Mouse (Mus musculus): ENCODE measurements around the gene Pdha2. TPM values are rescaled to one million over a fixed set of nuclear protein-coding genes. Genes with fewer than 3 reads are reported as not detected.

Gene Pdha2
- polyA plus RNA-seq (2016; fragmentation: Nextera tagmentation; extraction: Ambion mirVana), result not detected in 2 replicates

DNA sequence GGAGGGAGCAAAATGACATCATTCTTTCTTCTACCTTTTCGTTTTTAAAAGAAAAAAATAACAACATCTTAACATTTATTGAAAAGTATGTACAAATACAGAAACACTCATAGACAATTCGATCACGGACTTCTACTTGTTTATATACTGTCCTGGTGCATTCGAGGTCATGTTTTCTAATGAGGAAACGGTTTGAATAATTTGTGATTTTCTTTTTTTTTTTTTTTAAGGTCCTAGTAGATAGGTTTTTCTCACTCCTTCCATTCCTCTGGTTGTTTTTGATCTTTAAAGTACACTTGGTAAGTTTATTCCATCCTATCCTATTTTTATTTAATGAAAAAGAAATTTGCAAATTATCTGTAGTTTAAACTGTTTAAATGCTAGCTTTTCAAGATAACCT lies at the start of gene Pdha2:
Gene Pdha2 (minus strand): TSS at position 101 of the 400 bp plus-strand sequence.
- no peaks in the 10 kb centered on the region for H3K9me3 ChIP-seq (replicated peaks)
- WGBS, result 94% methylated on average over 5 of the region's 5 CpGs
- no peak within 1 kb of the TSS for H3K27ac ChIP-seq
- H3K36me3 ChIP-seq, result no peaks in the 10 kb centered on the region
- no peaks in the 10 kb centered on the region for H3K4me1 ChIP-seq
- H3K27me3 ChIP-seq (ENCODE audit: low read depth, poor library complexity, severe bottlenecking), result no peaks in the 10 kb centered on the region
- no peak for DNase-seq (ENCODE audit: low spot score)
- no peak within 1 kb of the TSS for H3K4me3 ChIP-seq

DNA sequence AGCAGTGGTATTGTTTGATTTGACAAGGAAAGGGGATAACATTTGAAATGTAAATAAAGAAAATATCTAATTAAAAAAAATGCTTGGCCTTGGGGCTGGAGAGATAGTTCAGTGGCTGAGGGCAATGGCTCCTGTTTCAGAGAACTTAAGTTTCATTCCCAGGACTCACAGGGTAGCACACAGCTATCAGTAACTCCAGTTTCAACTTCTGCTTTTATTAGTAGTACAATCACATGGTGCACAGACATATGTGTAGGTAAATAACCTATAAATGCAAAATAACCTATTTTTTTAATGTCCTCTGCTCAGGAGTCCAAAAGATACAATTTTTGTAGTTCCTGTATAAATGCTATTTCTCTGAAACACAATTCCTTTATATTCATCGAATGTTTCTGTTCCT lies 48.4 kb upstream of the Pdha2 start:
- 90% methylated on average over 1 of the region's 1 CpGs for WGBS

DNA sequence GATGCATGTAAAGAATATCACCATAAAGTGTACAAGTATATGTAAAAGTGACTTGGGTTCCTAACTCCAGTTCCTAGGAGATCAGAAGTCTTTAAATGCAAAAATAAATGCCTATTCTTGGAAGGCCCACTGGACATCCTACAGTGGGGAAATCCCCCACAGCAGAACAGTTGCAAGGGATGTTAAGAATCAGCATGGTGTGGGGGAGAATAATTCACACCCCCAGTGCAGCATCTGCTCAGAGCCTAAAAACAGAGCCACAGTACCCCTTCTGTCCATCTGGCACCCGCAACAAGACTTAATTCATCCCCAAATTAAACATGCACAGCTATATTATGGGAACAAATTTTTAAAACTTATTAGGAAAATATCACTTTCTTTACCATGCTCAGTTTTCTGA lies 39.3 kb upstream of the Pdha2 start:
- WGBS, result 97% methylated on average over 1 of the region's 1 CpGs
- no peaks in the 10 kb centered on the region for H3K27me3 ChIP-seq (ENCODE audit: low read depth, poor library complexity, severe bottlenecking)

More for the DNA sequence above, 48.4 kb upstream of the Pdha2 start:
- H3K9me3 ChIP-seq (replicated peaks), result no peaks in the 10 kb centered on the region
- DNase-seq (ENCODE audit: low spot score), result no peak
- no peaks in the 10 kb centered on the region for H3K27me3 ChIP-seq (ENCODE audit: low read depth, poor library complexity, severe bottlenecking)
- no peak overlapping the region for H3K4me3 ChIP-seq
- H3K36me3 ChIP-seq, result no peaks in the 10 kb centered on the region
- H3K4me1 ChIP-seq, result no peaks in the 10 kb centered on the region
- H3K27ac ChIP-seq, result no peak overlapping the region

DNA sequence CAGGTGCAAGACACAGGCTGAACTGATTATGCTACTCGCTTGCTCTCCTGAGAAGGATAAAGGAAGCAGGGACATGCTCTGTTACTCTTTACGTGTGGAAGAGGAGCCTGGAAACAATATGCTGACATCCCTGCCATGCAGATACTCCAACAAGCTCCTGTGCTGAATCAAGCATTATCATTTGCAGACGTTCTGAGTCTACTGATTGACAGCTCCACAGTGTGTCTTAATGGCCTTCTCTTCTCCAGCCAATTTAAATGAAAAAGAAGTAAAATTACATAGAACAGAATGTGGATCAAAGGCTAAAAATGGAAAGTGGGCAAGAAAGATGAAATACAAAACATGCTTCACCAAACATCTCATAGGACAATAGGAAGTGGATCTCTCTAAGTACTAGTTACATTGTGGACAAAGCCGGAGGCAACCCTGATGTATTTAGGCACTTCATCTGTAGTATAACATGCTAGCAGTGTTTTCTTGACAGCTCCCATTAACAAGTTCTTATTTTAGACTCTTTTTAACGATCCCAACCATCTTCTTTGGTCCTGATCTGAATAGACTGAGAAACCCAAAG lies 32.7 kb upstream of the Pdha2 start:
- Histone ChIP-seq H3K4me3 (no peak overlapping the region), H3K27me3 (ENCODE audit: low read depth, poor library complexity, severe bottlenecking) (no peaks in the 10 kb centered on the region), H3K4me1 (no peaks in the 10 kb centered on the region), H3K27ac (no peak overlapping the region), H3K9me3 (replicated peaks) (no peaks in the 10 kb centered on the region), H3K36me3 (no peaks in the 10 kb centered on the region)
- 70% methylated on average over 5 of the region's 5 CpGs for WGBS
- no peak for DNase-seq (ENCODE audit: low spot score)

More for the DNA sequence above, 39.3 kb upstream of the Pdha2 start:
- Histone ChIP-seq H3K9me3 (replicated peaks) (no peaks in the 10 kb centered on the region), H3K36me3 (no peaks in the 10 kb centered on the region), H3K27ac (no peak overlapping the region), H3K4me1 (no peaks in the 10 kb centered on the region), H3K4me3 (no peak overlapping the region)
- DNase-seq (ENCODE audit: low spot score), result no peak

DNA sequence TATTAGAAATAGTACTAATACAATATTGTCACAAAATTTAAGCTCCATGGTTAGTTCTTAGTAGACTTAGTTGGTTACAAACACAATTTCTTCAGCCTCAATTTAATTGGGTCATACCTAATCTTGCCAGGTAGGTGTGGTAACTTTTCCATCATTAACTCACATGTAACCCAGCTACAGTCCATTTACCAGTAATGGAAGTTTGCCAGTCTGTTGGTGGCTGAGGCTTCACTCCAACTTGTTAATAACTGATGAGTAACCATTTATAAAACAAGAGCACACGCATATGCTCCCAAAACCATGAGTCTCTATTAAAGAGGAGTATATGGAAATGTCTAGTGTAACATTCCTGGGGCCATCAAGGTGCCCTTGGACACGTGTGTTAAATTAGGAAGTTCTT lies 25.9 kb upstream of the Pdha2 start:
- DNase-seq (ENCODE audit: low spot score), result no peak
- no peak overlapping the region for H3K4me3 ChIP-seq
- no peak overlapping the region for H3K27ac ChIP-seq
- 81% methylated on average over 2 of the region's 2 CpGs for WGBS
- H3K4me1 ChIP-seq, result no peaks in the 10 kb centered on the region
- no peaks in the 10 kb centered on the region for H3K27me3 ChIP-seq (ENCODE audit: low read depth, poor library complexity, severe bottlenecking)
- H3K36me3 ChIP-seq, result no peaks in the 10 kb centered on the region
- no peaks in the 10 kb centered on the region for H3K9me3 ChIP-seq (replicated peaks)

DNA sequence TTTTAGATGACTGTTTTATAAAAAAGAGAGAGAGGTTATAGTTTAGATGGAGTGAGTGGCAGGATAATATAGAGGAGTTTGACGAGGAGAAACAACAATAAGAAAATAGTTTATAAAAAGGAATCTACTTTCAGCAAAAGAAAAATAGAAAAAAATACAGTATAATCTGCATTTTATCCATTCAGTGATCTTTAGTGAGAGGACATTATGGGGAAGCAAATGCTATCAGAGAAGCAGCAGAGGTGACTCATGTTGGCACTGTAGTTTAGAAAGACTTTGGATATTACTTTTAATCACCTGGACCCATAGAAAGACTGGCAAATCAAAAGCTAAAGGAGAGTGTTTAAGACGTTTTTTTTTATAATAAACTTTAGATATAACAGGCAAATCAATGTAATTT lies 17.0 kb upstream of the Pdha2 start:
- Histone ChIP-seq H3K36me3 (no peaks in the 10 kb centered on the region), H3K27ac (no peak overlapping the region), H3K4me1 (no peaks in the 10 kb centered on the region), H3K9me3 (replicated peaks) (no peaks in the 10 kb centered on the region), H3K4me3 (no peak overlapping the region), H3K27me3 (ENCODE audit: low read depth, poor library complexity, severe bottlenecking) (no peaks in the 10 kb centered on the region)
- no peak for DNase-seq (ENCODE audit: low spot score)
- 75% methylated on average over 2 of the region's 2 CpGs for WGBS

DNA sequence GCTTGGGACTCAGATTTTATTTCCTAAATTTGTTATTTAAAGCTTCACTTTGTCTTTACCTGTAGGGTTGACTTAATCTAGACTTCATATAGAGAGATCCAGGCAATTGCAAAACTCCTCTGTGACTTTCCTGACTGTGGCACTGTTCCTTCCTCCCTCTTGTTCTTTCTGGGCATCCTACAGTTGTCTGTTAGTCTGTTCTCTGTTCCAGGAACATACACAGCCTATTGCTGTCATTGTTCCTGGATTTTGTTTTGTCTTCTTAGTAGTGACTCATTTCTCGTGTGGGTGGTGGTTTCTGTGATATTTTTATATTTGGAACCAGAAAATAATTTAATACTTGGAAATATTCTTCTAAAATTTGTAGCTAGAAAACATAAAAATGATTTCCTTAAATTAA lies 10.2 kb upstream of the Pdha2 start:
- WGBS, result 85% methylated on average over 1 of the region's 1 CpGs

DNA sequence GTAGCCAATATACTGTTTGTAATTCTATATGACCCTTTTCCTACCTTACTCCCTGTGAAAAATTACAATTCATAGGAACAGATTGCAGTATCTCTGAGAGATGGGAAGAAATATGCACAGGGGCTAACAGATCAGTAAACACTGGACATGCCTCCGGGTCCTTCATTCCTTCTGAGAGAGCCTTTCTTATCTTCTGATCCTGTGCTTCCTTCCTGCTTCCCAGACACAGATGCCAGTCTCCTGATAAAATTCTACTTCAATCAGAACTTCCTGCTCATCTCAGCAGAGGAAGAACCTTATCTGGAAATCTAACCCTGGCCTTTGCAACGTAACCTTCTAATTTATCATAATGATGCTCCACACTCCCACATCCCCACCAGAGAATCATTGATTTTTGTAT lies 6.4 kb upstream of the Pdha2 start:
- Histone ChIP-seq H3K36me3 (no peaks in the 10 kb centered on the region), H3K4me3 (no peak overlapping the region), H3K4me1 (no peaks in the 10 kb centered on the region), H3K9me3 (replicated peaks) (no peaks in the 10 kb centered on the region), H3K27ac (no peak overlapping the region), H3K27me3 (ENCODE audit: low read depth, poor library complexity, severe bottlenecking) (no peaks in the 10 kb centered on the region)
- WGBS, result 55% methylated on average over 2 of the region's 2 CpGs
- no peak for DNase-seq (ENCODE audit: low spot score)

More for the DNA sequence above, 10.2 kb upstream of the Pdha2 start:
- no peak overlapping the region for H3K27ac ChIP-seq
- no peak overlapping the region for H3K4me3 ChIP-seq
- H3K36me3 ChIP-seq, result no peaks in the 10 kb centered on the region
- no peaks in the 10 kb centered on the region for H3K4me1 ChIP-seq
- no peaks in the 10 kb centered on the region for H3K27me3 ChIP-seq (ENCODE audit: low read depth, poor library complexity, severe bottlenecking)
- H3K9me3 ChIP-seq (replicated peaks), result no peaks in the 10 kb centered on the region
- DNase-seq (ENCODE audit: low spot score), result no peak

DNA sequence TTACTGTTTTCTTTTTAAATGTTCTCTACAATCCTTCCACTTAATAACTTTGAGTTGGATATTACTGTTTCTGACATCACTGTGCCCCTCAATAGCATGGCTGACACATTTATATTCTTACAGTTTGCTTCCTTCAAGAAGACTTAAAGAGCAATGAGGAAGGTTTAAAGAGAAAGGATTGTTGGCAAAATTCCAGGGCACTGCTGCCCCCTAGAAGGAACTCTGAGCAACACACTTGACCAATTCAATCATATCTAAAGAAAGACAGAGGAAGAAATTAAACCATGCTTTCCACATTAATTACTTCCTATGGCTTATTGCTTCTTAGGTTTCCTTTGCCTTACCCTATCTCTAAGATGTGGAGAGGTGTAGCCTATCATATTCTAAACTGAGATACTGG lies 4.8 kb upstream of the Pdha2 start:
- Histone ChIP-seq H3K9me3 (replicated peaks) (no peaks in the 10 kb centered on the region), H3K36me3 (no peaks in the 10 kb centered on the region)

DNA sequence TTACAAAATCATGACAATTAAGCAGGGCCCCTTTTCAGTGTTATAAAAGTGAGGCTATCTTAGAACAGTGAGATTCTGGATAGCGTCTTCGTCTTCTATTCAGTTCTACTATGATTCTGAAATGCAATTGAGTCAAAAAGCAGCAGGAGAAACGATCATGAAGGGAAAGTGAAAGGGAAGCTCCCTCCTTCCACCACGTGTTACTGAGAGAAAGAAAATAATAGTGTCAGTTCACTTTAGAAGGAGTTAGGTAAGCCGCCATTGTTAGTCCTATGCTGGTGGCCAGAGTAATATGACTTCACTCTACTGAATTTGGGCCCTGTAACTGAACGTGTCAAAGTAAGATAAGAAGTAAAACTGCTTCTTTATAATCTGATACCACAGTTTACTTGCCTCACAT lies 4.1 kb upstream of the Pdha2 start:
- no peak overlapping the region for H3K4me3 ChIP-seq
- DNase-seq (ENCODE audit: low spot score), result no peak
- no peaks in the 10 kb centered on the region for H3K4me1 ChIP-seq
- 87% methylated on average over 6 of the region's 6 CpGs for WGBS
- no peak overlapping the region for H3K27ac ChIP-seq
- no peaks in the 10 kb centered on the region for H3K36me3 ChIP-seq
- H3K27me3 ChIP-seq (ENCODE audit: low read depth, poor library complexity, severe bottlenecking), result no peaks in the 10 kb centered on the region
- no peaks in the 10 kb centered on the region for H3K9me3 ChIP-seq (replicated peaks)

More for the DNA sequence above, 4.8 kb upstream of the Pdha2 start:
- no peak overlapping the region for H3K4me3 ChIP-seq
- H3K27ac ChIP-seq, result no peak overlapping the region
- no peaks in the 10 kb centered on the region for H3K27me3 ChIP-seq (ENCODE audit: low read depth, poor library complexity, severe bottlenecking)
- DNase-seq (ENCODE audit: low spot score), result no peak
- no peaks in the 10 kb centered on the region for H3K4me1 ChIP-seq

DNA sequence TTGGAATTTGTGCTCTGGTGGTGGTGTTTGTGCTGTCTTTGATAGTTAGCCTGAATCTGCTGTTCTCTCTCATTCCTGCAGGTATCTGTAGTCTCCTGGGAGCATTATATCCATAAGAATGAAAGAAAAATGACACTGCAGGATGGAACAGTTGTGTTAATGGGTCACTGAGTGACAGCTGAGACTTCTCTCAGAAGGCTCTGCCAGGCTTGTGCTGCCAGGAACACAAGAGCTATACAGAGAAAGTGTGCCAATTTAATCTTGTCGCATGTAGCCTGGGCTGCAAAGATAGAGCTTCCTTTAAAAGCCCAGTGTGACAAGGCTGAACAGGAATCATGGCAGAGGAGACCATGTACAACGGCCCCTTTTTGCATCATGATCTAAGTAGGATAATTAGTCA lies 2.6 kb upstream of the Pdha2 start:
- WGBS, result 92% methylated on average over 2 of the region's 2 CpGs

DNA sequence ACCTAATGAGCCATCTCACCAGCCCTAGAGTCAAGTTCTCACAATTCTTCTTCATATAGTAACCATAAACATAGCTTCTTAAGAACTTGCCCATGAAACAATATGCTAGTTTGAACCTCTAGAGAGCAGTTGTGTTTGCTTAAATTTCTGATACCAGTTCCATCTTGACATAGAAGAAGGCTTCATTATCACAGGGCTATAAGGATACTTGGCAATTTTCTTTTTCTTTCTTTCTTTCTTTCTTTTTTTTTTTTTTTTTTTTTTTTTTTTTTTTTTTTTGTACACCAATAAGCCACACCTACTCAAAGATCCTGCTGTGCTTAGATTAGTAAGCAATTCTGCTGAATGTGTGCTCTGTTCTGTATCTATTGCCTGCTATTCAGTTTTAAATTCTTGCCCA lies 2.0 kb upstream of the Pdha2 start:
- no peak for DNase-seq (ENCODE audit: low spot score)
- H3K9me3 ChIP-seq (replicated peaks), result no peaks in the 10 kb centered on the region
- H3K36me3 ChIP-seq, result no peaks in the 10 kb centered on the region
- no peak overlapping the region for H3K4me3 ChIP-seq
- no peaks in the 10 kb centered on the region for H3K27me3 ChIP-seq (ENCODE audit: low read depth, poor library complexity, severe bottlenecking)
- H3K27ac ChIP-seq, result no peak overlapping the region
- H3K4me1 ChIP-seq, result no peaks in the 10 kb centered on the region

More for the DNA sequence above, 2.6 kb upstream of the Pdha2 start:
- no peak for DNase-seq (ENCODE audit: low spot score)
- no peak overlapping the region for H3K27ac ChIP-seq
- no peaks in the 10 kb centered on the region for H3K27me3 ChIP-seq (ENCODE audit: low read depth, poor library complexity, severe bottlenecking)
- H3K36me3 ChIP-seq, result no peaks in the 10 kb centered on the region
- no peak overlapping the region for H3K4me3 ChIP-seq
- H3K9me3 ChIP-seq (replicated peaks), result no peaks in the 10 kb centered on the region
- no peaks in the 10 kb centered on the region for H3K4me1 ChIP-seq

DNA sequence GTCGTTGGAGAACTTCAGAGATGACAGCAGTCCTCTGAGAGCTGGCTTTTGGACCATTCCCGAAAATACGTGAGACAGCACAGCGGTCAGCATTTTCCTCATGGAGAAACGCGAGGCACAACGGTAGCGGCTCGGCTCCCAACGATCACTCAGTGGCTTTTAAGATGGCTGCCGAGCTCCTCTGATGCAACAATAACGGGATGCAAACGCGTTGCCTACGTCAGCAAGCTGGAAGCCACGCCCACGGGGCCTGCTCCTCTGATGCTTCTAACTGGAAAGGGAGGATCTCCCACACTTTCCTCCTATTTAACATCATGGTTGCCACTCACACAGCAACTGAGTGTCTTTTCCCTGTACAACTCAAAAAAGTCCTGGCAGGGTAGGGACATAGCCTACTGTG lies 511 bp downstream of the Pdha2 start:
- no peaks in the 10 kb centered on the region for H3K36me3 ChIP-seq
- H3K9me3 ChIP-seq (replicated peaks), result no peaks in the 10 kb centered on the region
- no peaks in the 10 kb centered on the region for H3K4me1 ChIP-seq
- 97% methylated on average over 17 of the region's 17 CpGs for WGBS
- no peak overlapping the region for H3K27ac ChIP-seq
- H3K27me3 ChIP-seq (ENCODE audit: low read depth, poor library complexity, severe bottlenecking), result no peaks in the 10 kb centered on the region
- no peak for DNase-seq (ENCODE audit: low spot score)
- no peak overlapping the region for H3K4me3 ChIP-seq

DNA sequence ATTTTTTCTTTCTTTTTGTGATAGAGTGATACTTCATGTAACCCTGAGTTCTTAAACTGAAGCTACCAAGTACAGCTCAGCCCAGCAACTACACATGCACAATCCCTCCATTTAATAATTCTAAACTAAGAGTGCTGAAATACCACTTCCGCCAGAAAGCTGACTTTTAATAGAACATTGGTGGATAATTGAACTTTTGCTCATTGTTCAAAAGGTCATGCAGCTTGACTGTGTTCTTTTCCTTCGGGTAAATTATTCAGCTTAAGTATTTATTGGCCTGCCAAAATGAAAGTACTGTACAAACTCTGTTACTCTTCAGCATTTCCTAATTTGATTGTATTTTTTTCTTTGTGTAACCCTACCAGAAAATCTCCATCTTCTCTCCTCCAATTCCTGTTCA lies 10.4 kb downstream of the Pdha2 start:
- Histone ChIP-seq H3K4me1 (no peaks in the 10 kb centered on the region), H3K36me3 (no peaks in the 10 kb centered on the region), H3K4me3 (no peak overlapping the region), H3K27me3 (ENCODE audit: low read depth, poor library complexity, severe bottlenecking) (no peaks in the 10 kb centered on the region), H3K27ac (no peak overlapping the region), H3K9me3 (replicated peaks) (no peaks in the 10 kb centered on the region)
- WGBS, result 84% methylated on average over 2 of the region's 2 CpGs
- no peak for DNase-seq (ENCODE audit: low spot score)

Measured in limb, embryonic 10.5 days (tissue).